Mouse (Mus musculus): ENCODE data around the gene Asb8.

Asb8 gene

DNA sequence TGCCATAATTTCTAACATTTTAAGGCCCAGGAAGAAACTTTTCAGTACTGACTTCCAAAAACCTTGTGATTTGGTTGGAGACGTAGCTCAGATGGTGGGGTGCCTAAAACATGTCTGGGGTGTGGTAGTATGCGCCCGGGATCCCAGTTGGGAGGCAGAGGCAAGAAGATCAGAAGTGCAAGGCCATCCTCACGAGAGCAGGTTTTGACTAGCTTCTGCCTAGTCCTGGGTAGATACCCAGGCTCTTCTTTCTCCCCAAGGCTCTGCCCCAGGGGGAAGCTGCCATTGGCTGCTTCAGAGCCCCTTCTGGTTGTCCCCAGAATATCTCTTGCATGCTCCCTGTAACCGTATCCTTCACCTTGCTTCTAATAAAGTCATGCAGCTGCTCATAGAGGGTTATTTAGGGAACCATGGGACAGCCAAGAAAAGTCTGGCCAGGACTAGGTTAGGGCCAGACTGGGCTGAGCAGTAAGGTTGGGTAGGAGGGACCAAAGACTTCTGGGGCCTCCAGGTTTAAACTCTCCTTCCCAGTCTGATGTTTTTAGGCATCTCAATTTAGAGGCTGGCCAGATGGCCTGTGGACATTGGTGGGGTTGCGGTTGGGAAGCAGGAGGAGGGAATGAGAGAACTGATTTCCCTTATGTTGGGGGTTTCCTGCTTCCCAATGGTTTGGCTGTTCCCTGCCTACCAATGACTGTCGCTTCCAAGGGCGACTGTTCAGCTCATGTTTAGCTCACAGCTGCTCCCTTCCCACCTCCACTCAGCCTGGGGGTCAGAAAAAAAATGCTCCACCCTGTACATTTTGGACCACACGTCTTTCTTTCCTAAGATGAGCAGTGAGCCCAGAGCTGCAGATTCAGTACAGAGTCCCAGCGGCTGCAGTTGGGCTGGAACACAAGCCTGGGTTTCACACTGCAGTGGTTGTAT lies 50.3 kb downstream of the Asb8 start:
- no peak for DNase-seq

DNA sequence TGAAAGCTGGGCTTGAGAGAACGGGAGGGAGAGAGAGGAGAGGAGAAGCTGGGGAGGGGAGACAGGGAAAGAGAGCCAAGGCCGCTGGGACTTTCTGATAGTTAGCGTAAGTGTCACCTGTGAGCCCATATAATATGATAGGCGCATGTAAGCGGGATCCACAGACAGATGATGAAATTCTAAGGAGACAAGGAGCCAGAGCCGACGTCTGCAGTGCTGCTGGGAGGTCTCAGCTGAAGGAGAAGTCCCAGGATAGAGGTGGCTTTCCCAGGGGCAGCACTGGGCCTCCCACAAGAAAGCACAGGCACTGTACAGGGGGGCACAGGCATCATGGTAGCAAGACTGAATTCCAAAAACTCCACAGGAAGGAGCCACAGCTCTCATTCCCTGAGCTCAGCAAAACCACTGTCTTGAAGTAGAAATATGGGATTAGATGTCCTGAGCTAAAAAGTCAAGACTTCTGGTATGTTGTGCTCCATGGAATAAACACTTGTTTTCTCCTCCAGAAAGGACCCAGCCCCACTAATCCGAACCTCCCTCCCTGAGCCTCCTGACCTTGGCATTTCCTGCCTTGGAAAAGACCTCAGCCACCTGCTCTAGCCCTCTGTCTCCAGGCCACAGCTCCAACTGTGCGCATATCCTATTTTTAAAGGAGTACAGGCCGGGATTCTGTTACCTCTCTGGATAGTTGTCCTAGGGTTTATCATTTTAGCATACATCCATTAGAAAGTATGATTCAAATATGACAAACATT lies 51.1 kb downstream of the Asb8 start:
- peak; percentile 41 to 45 for DNase-seq

DNA sequence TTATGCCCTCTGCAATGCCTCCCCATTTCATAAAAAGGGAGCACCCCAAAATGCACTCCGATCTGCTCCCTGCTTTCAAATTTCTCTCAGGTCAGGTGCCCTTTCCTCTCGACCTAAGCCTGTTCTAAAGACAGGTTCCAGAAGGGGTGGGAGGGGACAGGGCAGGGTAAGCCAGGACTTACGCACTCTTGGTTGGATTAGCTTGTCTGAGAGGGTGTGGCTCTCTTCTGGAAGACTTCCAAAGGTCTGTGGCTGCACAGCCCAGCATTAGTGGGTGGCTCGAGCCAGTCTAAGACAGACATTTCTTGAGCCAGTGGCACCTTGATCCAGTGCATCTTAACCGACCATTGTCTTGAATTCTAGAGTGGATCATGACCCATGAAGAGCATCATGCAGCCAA lies 53.6 kb downstream of the Asb8 start:
- no peak for DNase-seq

DNA sequence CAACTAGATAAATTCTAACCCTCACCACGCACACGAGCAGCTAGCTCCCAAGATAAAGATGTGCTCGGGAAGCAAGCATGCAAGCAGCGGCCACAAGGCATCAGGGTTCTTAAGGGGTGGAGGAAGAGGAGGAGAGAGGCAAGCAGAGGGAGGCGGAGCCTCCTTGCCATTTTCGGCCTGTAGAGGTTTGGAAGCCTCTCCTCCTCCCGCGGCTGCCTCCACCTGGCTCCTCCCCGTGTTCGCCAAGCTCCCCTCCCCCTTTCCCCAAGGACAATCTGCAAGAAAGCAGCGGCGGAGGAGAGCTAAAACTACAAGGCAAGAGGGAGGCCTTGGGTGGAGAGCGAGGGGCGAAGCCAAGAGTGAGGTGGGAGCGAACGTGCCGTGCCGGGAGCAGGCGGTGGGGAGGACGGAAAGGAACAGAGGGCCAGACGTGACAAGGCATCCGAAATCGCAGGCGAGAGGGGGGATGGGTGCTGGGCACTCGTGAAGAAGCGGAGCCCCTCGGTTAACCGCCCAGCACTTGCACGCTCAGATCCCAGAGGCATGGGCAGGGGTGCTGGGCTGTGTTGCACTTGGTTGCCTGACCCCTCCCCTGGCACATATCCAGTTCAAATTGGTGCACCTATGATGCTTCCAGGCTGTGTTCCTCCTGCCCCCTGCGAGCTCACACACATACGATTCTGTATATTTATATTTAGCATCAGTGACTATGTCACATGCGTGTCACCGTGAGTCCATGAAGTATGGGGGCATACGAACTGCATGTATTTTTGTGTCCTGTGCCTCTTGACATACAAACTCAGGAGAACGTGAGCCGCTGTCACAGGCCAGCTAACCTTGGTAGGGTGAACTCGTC lies 56.9 kb downstream of the Asb8 start:
- DNase-seq, result peak; percentile 86 to 87

DNA sequence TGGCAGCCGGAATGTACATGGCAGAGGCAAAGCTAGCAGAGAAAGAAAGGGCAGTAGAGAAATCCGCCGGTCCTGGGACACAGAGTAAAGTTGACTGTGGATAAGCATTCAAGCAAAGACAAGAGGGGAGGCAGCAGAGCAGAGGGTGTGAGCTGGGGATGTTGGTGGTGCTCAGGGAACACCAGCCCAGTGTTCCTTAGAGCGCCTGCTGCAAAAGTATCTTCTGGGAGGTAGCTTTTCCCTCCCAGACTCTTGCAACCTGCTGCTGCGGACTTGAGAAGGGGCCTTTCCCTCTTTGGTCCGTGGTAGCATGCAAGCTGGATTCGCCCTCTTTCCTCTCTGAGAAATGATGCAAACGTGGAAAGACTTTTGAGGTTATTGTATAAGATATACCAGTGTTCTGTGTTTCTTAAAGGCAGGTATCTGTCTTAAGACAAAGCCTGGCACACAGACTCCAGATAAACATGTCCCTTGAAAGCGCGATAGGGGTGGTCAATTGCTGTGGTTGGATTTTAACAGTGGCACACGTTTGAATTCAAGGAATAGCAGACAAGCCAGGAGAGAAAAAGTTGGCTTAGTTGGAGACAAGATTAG lies 57.6 kb downstream of the Asb8 start:
- no peak for DNase-seq

DNA sequence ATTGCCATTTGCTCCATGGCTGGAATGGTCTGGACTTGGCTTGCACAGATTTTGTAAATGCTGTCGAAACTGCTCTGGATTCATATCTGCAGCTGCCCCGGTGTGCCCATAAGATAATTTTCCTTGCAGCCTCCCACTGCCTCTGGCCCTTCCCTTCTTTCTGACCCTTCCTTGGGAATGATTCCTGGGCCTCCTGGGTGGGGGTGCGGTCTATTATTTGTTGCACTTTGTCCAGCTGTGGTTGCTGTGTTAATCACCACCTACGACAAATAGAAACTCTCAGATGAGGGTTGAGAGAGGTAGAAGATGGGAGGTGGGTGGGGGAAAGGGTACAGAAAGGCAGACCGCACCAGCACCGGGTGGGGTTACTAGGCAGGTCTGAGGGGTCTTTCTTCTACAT lies 58.2 kb downstream of the Asb8 start:
- DNase-seq, result no peak

DNA sequence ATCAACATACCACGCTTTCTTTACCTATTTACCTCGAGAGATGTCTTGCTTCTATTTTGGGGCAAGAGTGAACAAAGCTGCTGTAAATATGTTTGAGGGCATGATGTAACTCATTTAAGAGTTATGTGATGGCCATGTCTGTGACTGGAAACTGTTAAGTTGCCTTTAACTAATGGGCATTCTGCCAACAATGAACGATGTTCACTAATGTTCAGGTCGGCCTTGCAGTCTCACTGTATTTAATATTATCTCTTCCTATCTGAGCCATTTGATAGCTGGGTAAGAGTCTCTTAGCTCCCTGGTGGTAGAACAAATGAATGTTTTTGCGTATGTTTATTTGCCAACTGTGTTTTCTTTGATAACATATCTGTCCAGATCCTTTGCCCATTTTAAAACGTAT lies 58.9 kb downstream of the Asb8 start:
- no peak for DNase-seq

DNA sequence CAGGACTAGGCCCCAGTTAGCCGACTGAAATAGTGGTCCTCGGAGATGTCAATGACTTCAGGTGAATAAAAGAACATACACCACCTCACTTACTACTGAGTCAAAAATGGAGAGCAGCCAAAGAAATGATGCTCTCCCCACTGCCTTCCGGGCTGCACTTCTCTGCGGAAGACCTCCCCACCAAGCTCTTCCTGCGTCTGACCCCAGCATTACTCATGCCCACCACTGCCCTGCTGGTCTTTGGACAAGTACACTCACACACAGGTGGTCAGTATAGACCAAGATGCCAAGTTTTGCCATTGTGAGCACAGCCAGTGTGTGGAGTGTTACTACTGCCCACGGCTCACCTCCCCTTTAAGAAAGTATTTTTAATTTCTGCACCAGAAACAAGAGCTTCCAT lies 63.0 kb downstream of the Asb8 start:
- no peak for DNase-seq

DNA sequence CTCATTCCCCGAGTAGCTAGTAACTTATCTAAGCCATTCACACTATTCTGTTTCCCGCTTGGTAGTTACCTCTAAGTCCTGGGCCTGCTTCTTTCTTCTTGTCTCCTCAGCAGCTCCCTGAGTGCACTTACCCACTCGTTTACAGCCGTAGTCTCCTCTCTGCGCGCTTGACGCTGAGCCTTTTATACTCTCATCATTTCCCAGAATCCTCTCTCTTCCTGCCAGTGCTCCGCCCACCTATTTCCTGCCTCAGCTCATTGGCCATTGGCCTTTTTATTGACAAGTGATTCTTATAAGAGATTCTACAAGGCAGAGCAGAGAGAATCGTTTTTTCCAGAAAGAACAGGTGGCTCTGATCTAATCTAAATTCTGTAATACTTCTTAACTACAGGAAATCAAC lies 66.9 kb downstream of the Asb8 start:
- no peak for DNase-seq

DNA sequence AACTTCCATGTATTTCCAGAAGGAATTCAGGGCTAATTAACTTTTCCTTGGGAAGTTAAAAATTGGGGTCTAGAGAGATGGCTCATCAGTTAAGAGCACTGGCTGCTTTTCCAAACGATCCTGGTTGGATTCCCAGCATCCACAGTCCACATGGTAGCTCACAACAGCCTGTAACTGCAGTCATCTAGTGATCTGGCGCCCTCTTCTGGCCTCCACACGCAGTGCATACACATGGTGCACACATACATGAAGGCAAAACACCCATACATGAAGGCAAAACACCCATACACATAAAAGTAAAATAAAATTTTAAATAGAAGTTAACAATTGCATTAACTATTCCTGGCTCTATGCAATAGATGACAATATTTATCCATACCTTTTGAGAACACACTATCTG lies 68.5 kb downstream of the Asb8 start:
- DNase-seq, result no peak

DNA sequence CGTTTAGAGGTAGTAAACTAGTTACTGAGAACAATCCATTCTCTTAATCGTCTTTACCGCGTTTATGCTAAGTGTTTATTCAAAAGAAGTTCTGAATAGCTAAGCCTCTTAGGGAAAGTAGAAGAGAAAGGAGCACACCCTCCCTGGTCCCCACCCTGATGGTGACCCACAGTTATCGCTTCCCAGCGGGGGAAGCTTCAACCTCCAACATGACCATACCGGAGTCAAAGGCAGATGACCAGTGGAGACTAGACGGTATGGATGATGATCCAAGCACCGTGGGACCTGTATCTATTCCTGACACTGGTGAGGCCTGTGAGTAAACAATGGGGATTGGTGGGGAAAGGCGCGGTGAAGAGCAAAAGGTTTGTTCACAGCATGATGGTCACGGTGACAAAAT lies 70.5 kb downstream of the Asb8 start:
- no peak for DNase-seq

DNA sequence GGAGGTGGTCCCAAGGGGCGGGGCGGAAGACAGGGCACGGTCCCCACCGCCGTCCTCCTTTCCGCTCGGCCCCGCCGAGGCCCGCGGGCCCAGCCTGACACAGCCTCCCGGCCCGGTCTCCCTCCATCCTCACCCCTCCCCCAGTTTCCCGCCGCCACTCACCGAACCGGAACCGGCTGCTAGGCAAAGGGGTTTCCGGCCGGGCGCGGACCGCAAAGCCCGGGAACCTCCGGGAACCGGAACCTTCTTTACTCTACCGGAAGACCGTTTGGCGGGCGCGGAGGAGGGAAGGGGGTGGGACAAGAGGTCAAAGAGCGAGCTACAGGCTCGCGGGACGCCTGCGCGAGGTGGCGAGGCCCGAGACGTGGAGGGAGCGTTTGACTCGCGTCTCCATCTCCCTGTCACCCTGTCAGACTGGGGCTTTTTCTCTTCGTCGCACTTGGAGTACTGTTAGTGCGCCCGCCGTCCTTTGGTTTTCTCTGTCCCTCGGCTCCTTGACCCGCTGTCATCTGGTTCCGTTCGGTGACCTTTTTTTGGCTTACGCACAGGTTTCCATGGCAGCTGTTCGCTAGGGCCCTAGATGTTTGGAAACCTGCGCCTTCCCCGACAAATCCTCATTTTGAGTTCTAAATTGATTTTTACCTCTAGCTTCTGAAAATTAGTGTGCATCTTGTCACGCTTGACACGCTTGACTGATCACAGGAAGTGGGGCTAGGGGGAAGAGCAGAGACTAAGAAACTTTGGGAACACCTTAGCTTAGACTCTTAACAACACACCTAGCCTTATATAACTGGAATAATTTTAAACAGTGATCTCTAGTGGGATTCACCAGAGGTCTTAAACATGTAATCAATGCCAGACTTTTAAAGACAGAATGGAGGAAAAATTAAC lies 72.1 kb downstream of the Asb8 start, which contains the start of gene Senp1:
TSS of gene Senp1 (minus strand) at position 624 of the 891 bp plus-strand sequence.
- peak; percentile 90 to 93 for DNase-seq

DNA sequence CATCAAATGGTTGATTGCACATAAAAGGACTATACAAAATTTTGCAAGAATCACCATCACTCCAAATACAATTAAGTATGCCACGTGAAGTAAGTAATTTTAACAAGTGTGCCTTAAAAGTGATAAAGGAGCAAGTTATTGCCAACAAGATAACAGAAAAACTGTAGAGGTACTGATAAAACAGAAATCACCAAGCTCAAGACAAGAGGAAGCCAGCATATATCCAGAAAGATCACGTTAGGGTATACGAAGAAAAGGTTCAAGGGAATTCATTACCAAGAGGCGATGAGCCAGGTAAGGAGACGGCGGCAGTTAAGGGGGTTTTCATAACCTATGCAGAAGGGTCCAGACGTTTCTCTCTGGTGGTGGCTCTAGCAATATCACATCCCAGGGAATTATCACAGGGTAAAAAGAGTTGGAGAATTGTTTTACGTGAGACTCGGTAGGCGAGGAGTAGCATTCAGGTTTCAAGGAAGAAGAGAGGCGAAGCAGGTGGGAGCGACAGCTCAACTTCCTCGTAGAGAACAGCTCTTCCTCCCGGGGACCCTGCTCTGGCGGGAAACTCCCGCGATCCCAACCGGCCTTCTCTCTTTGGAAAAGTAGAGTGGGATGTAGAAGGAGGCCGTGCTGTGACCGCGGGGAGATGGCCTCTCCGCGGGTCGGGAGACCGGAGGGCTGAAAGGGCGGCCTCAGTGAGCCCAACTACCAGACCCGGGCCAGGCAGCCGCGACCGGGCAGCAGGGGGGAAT lies 72.9 kb downstream of the Asb8 start, which contains the start of gene Pfkm:
TSS of gene Pfkm (plus strand) at position 218 of the 749 bp plus-strand sequence.
- DNase-seq, result no peak

DNA sequence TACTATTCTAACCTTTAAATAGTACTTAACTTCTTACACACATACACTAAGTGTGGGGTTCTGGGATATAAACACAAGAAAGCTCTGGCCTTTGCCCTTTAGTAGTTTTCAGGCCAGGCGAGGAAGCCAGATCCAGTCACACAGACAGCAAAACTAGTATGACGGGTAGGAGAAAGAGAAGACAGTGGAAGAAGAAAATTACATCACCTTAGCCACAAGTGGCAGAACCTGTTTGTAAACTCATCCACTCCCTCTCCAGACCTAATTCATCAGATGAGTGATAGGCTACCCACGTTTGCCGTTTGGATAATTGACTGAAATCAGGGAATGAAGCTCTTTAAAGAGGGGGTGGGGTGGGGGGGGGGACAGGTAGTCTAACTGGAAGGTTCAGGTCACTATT lies 73.6 kb downstream of the Asb8 start:
- DNase-seq, result no peak

DNA sequence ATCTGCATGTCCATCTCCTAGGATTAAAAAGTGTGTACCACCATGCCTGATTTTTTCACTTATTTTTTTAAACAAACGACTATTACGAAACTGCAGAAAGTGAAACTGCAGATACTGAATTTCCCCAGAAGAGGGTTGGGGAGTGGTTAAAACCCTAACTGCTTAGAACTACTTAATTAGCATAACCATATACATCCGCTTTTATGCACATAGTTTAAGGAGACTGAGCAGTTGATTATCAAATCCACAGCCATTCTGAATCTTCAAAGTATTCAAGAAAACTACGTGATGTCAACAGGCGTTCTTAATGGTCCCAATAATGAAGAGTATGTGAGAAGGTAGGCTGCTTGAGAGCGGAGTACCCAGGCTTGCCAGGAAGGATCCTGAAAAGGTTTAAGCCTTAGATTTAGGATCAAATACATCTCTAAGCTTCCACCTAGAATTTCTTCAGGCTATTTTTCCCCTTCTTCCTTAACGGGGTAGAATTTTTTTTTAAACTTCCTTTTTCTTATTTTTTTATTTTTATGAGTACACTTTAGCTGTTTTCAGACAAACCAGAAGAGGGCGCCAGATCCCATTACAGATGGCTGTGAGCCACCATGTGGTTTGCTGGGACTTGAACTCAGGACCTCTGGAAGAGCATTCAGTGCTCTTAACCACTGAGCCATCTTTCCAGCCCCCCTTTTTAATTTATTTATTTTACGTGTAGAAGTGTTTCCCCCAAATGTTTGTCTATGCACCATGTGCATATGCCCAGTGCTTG lies 75.8 kb downstream of the Asb8 start:
- DNase-seq, result peak; percentile 40 to 47

DNA sequence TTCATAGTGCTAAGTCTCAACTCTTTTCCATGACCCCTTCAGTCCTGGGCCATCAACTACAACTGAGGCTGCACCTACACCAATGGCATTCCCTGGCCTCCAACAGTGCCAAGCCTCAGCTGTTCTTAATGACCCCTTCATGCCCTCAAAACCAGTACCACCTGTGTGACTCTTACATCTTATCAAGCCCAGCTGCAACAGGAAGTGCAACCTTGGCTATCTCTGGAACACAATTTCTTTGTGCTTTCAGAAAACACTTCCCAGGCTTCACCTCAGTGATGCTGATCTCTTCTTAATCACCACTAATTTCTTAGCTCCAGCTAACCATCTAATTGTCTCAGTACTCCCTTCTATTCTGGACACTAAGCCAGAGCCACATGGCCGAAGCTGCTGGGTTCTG lies 76.5 kb downstream of the Asb8 start:
- no peak for DNase-seq

Measured in cerebellum, postnatal 36 days (tissue).